Mouse (Mus musculus) cerebellum, adult 9-10 months (tissue): ENCODE results near the gene Ninl.
"Not testable (repeated sequence)": the region's sequence is repeated elsewhere in the genome, so short reads cannot be mapped to it uniquely, and the experiment has no call there.

Source experiments
- DNase-seq: peaks from one replicate; pipeline ENCODE4 v3.0.0; 2022

Gene Ninl

GRCm38 (mm10) chr2:150947880-150948611 is 91.1 kb downstream of the Ninl start:
- not testable (repeated sequence) for DNase-seq

GRCm38 (mm10) chr2:150947341-150947740 is 91.8 kb downstream of the Ninl start:
- DNase-seq = not testable (repeated sequence)

GRCm38 (mm10) chr2:150944017-150944416 is 95.2 kb downstream of the Ninl start:
- no peak for DNase-seq

GRCm38 (mm10) chr2:150934659-150935058 is 104.5 kb downstream of the Ninl start:
- DNase-seq = no peak

- DNase-seq = no peak
Measured at GRCm38 (mm10) chr2:150933482-150933881, 105.7 kb downstream of the Ninl start.

- no peak for DNase-seq
Measured at GRCm38 (mm10) chr2:150930806-150931205, 108.4 kb downstream of the Ninl start.

GRCm38 (mm10) chr2:150929156-150929555 is 110.0 kb downstream of the Ninl start:
- peak; percentile 73 for DNase-seq

GRCm38 (mm10) chr2:150927038-150927720 is 112.0 kb downstream of the Ninl start:
- DNase-seq = peak; percentile 66

- no peak for DNase-seq
Measured at GRCm38 (mm10) chr2:150923505-150923904, 115.7 kb downstream of the Ninl start.

GRCm38 (mm10) chr2:150923026-150923425 is 116.2 kb downstream of the Ninl start:
- no peak for DNase-seq

GRCm38 (mm10) chr2:150922165-150922564 is 117.0 kb downstream of the Ninl start:
- DNase-seq = no peak

- DNase-seq = no peak
Measured at GRCm38 (mm10) chr2:150921697-150922096, 117.5 kb downstream of the Ninl start.

GRCm38 (mm10) chr2:150920543-150920942 is 118.6 kb downstream of the Ninl start:
- no peak for DNase-seq

GRCm38 (mm10) chr2:150918720-150919119 is 120.5 kb downstream of the Ninl start:
- no peak for DNase-seq

- DNase-seq = no peak
Measured at GRCm38 (mm10) chr2:150915786-150916185, 123.4 kb downstream of the Ninl start.

- no peak for DNase-seq
Measured at GRCm38 (mm10) chr2:150914781-150915515, 124.2 kb downstream of the Ninl start.

- no peak for DNase-seq
Measured at GRCm38 (mm10) chr2:150910295-150910881, 128.8 kb downstream of the Ninl start.

GRCm38 (mm10) chr2:150909429-150910039 is 129.6 kb downstream of the Ninl start:
- peak; percentile 87 for DNase-seq

GRCm38 (mm10) chr2:150908881-150909280 is 130.3 kb downstream of the Ninl start:
- DNase-seq = peak; percentile 32

GRCm38 (mm10) chr2:150904936-150905450 is 134.2 kb downstream of the Ninl start, which contains the start of gene Gins1:
Gene Gins1, plus strand, starts transcription at chr2:150905400.
- no peak for DNase-seq

- peak; percentile 97 for DNase-seq
Measured at GRCm38 (mm10) chr2:150904272-150904935, 134.8 kb downstream of the Ninl start, which contains the start of gene Abhd12. Gene Abhd12, minus strand, starts transcription at chr2:150904741.

GRCm38 (mm10) chr2:150902347-150902746 is 136.8 kb downstream of the Ninl start:
- DNase-seq = no peak
